Mouse (Mus musculus) stomach, embryonic 14.5 days (tissue): ENCODE data around the gene Rgcc. TPM values are rescaled to one million over a fixed set of nuclear protein-coding genes. Genes with fewer than 3 reads are reported as not detected.

Source experiments
- ATAC-seq: fragments of 200-750 bp; cut with Nextera tagmentation; 2 replicates; pipeline ENCODE4 v1.8.0; 2017; ENCODE audit warnings: low read depth, moderate TSS enrichment; ENCODE audit not compliant: insufficient number of reproducible peaks, insufficient read depth, low FRiP score
- H3K27ac ChIP-seq: fragments of 300-500 bp; sonication (generic); 2 replicates; pipeline ENCODE4 v1.5.1; 2014; ENCODE audit warnings: mild to moderate bottlenecking, low read length, moderate library complexity, mixed read lengths
- H3K27me3 ChIP-seq: fragments of 300-500 bp; sonication (generic); 2 replicates; pipeline ENCODE4 v1.6.1; 2014; ENCODE audit warnings: low read length, control low read depth, mixed read lengths; ENCODE audit not compliant: control insufficient read depth, insufficient read depth
- H3K36me3 ChIP-seq: fragments of 300-500 bp; sonication (generic); 2 replicates; pipeline ENCODE4 v1.6.1; 2014; ENCODE audit warnings: mild to moderate bottlenecking, control low read depth, low read length, moderate library complexity, mixed read lengths; ENCODE audit not compliant: control insufficient read depth, insufficient read depth
- H3K4me1 ChIP-seq: fragments of 300-500 bp; sonication (generic); 2 replicates; pipeline ENCODE4 v1.6.1; 2014; ENCODE audit warnings: low read length, control low read depth, mixed read lengths; ENCODE audit not compliant: control insufficient read depth, insufficient read depth
- H3K4me2 ChIP-seq: fragments of 300-500 bp; sonication (generic); replicated peaks from 2 replicates; pipeline ENCODE4 v1.6.1; 2014; ENCODE audit warnings: low read depth, low read length, control low read depth
- H3K4me3 ChIP-seq: fragments of 300-500 bp; sonication (generic); 2 replicates; pipeline ENCODE4 v1.5.1; 2014; ENCODE audit warnings: low read depth, low read length, control low read depth
- H3K9ac ChIP-seq: fragments of 300-500 bp; sonication (generic); replicated peaks from 2 replicates; pipeline ENCODE4 v1.6.1; 2014; ENCODE audit warnings: low read depth, mild to moderate bottlenecking, control low read depth, low read length, moderate library complexity, mixed read lengths
- H3K9me3 ChIP-seq: fragments of 300-500 bp; sonication (generic); 2 replicates; pipeline ENCODE4 v1.6.1; 2016; ENCODE audit warnings: low read depth, low read length, control low read depth; ENCODE audit not compliant: control insufficient read depth
- WGBS: fragments of 180-500 bp; shearing (Covaris S2); extraction: QIAGEN DNeasy Blood & Tissue Kit; methylation state at CpG from one replicate; pipeline ENCODE4 v1.1.7; 2014; 5-methylcytosine and 5-hydroxymethylcytosine counted together
- polyA plus RNA-seq: library from polyadenylated mRNA; unstranded; fragments of >200 nt; fragmentation: Nextera tagmentation; extraction: Ambion mirVana; gene quantifications from 2 replicates; pipeline ENCODE4 v1.2.1, GENCODE M21; 2014

Rgcc gene
- polyA plus RNA-seq, 1 experiment from 2014 or later: 49.8 TPM

DNA sequence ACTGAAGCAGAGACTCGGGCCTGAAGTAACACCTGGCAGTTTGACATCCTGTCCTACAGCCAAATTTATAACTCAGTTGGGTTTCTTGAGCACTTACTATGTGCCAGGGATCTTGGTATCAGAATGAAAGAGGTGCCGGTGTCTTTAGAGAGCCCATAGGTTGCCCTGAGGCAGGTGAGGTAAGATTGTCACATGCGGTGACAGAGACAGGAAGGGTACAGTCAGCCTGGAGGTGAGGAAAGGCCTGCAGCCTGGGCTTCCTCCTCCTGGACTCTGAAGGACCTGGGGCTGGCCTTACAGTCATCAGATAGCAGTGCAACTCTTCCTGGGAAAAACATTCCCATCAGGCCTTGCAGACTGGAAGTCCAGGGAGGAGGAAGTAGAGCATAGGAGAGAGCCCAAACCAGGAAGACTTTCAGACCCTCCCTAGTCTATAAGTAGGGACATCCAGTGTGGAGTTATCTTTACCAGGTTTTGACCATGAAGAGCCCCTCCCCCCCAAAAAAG lies 29.2 kb downstream of the Rgcc start:
- Histone ChIP-seq H3K36me3 (no peaks in the 10 kb centered on the region), H3K4me2 (no peak overlapping the region), H3K9me3 (no peaks in the 10 kb centered on the region), H3K9ac (no peak overlapping the region), H3K27me3 (no peaks in the 10 kb centered on the region), H3K4me3 (no peak overlapping the region), H3K4me1 (no peaks in the 10 kb centered on the region), H3K27ac (no peak overlapping the region)
- 89% methylated on average over 3 of the region's 3 CpGs for WGBS
- ATAC-seq: no peak

DNA sequence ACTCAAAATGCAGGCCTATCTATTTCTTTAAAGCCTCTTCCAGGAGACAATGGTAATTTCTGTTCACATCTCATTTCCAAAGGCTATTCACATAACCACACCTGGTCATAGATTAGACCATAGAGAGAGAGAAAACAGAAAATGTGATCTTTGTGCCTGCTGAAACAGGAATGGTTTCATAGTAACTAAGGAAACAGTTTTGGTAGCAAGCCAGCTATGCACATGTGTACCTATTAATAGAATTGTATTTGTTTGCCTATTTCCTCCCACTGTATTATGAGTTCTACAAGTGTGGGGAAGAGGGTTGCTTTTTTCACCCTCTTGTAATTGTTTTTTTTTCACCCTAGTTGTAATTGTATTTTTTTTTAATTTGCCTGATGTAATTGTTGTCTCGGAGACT lies 31.9 kb downstream of the Rgcc start:
- no peak overlapping the region for H3K9ac ChIP-seq
- no peak overlapping the region for H3K4me2 ChIP-seq
- no peak overlapping the region for H3K4me3 ChIP-seq
- H3K9me3 ChIP-seq: no peaks in the 10 kb centered on the region
- ATAC-seq: no peak
- H3K36me3 ChIP-seq: no peaks in the 10 kb centered on the region
- no peak overlapping the region for H3K27ac ChIP-seq
- 92% methylated on average over 1 of the region's 1 CpGs for WGBS
- no peaks in the 10 kb centered on the region for H3K4me1 ChIP-seq
- no peaks in the 10 kb centered on the region for H3K27me3 ChIP-seq

DNA sequence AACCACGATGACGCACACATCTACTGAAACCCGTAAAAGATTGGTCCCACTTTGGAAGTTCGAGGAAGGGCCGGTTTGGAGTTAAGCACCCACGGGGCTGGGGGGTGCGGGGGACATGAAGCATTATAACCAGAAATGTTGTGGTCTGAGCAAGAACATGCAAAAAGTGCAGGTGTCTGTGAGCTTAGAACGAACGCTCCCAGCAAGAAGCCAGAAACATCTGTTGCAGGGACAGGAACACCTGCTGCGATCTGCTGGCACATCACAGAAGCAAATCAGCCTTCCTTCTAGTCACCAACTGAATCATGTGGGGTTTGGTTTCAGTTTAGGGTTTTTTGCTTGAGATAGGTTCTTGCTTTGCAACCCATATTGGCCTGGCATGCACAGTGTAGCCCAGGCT lies 33.6 kb downstream of the Rgcc start:
- Histone ChIP-seq H3K27ac (no peak overlapping the region), H3K27me3 (no peaks in the 10 kb centered on the region), H3K4me2 (no peak overlapping the region), H3K9ac (no peak overlapping the region), H3K4me3 (no peak overlapping the region), H3K9me3 (no peaks in the 10 kb centered on the region), H3K4me1 (no peaks in the 10 kb centered on the region), H3K36me3 (no peaks in the 10 kb centered on the region)
- ATAC-seq: no peak
- 90% methylated on average over 10 of the region's 10 CpGs for WGBS

DNA sequence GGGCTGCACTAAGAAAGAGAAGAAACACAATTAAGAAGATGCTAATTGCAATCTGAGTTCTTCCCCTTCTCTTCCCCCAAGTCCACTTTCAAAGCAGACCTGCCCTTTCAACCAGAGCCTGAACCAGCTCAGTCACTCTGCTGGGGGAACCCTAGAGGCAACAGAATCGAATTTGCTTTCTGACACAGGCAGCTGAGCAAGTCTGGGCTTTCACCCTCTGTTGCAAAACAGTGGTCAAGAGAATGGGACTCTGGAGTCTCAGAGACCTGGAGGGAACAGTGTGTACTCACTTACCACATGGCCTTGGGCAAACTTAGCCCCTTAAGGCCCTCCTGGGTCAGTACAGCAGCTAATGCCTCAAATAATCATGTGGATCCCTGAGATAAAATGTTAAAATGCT lies 34.1 kb downstream of the Rgcc start:
- no peak overlapping the region for H3K27ac ChIP-seq
- no peaks in the 10 kb centered on the region for H3K27me3 ChIP-seq
- no peak overlapping the region for H3K9ac ChIP-seq
- H3K36me3 ChIP-seq: no peaks in the 10 kb centered on the region
- WGBS: 56% methylated on average over 1 of the region's 1 CpGs
- H3K9me3 ChIP-seq: no peaks in the 10 kb centered on the region
- no peak for ATAC-seq
- no peak overlapping the region for H3K4me2 ChIP-seq
- H3K4me1 ChIP-seq: no peaks in the 10 kb centered on the region
- no peak overlapping the region for H3K4me3 ChIP-seq

DNA sequence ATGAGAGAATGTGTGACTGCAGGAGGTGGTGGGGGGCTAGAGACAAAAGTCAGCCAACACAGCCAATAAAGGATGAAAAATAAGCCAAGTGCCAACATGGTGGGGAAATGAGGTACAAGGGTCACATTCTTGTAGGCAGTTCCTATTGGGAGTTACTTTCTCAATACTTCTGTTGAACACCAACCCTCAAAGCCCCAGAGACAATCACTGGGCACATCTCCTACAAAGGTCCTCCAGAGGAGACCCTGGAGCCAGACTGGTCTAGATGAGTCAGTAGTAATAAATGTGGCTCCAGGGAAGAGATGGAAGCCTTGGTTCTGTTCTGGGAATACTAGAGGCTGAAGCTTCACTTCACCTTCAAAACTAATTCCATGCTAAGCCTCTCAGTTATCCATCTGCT lies 35.0 kb downstream of the Rgcc start:
- no peak overlapping the region for H3K4me2 ChIP-seq
- H3K36me3 ChIP-seq: no peaks in the 10 kb centered on the region
- no peak overlapping the region for H3K27ac ChIP-seq
- ATAC-seq: no peak
- H3K4me1 ChIP-seq: no peaks in the 10 kb centered on the region
- no peak overlapping the region for H3K4me3 ChIP-seq
- no peak overlapping the region for H3K9ac ChIP-seq
- no peaks in the 10 kb centered on the region for H3K9me3 ChIP-seq
- H3K27me3 ChIP-seq: no peaks in the 10 kb centered on the region

DNA sequence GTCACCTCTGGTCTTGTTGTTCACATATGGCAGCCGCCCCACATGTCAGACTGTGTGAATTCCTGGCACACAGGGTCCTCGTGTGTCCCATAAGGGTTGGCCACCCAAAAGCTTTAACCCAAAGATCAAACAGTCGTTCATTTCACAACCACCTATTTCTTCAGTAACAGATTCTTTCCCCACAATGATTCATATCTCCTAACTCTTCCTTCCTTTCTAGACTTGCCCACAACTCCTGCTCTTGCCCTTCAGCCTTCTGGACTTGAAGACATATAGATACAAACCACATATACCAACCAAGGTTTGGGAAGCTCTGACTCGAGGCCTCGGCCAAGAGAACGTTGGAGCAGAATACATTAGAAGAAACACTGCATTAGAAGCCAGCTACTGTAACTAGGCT lies 35.7 kb downstream of the Rgcc start:
- no peak overlapping the region for H3K9ac ChIP-seq
- no peak overlapping the region for H3K4me3 ChIP-seq
- ATAC-seq: no peak
- H3K27ac ChIP-seq: no peak overlapping the region
- no peaks in the 10 kb centered on the region for H3K36me3 ChIP-seq
- WGBS: 89% methylated on average over 6 of the region's 6 CpGs
- no peaks in the 10 kb centered on the region for H3K27me3 ChIP-seq
- no peaks in the 10 kb centered on the region for H3K4me1 ChIP-seq
- H3K9me3 ChIP-seq: no peaks in the 10 kb centered on the region
- H3K4me2 ChIP-seq: no peak overlapping the region

DNA sequence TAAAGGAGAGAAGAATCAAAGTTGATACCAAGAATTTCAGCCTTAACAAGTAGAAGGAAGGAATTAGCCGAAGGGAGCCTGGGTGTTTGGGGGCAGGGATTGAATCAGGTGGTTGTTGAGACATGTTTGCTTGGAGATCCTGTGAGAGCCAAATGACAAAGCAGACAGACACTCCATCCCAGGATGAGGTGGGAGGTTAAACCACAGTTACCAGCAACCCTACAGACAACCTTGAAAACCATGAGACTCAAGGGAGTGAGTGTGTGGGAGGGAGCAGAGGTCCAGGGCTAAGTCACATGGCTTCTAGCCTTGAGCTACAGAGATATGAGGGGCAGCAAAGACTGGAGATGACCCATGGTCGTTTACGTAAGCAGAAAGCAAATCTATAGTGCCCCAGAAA lies 38.1 kb downstream of the Rgcc start:
- no peak overlapping the region for H3K9ac ChIP-seq
- no peak overlapping the region for H3K4me2 ChIP-seq
- no peak overlapping the region for H3K4me3 ChIP-seq
- H3K27me3 ChIP-seq: no peaks in the 10 kb centered on the region
- H3K4me1 ChIP-seq: no peaks in the 10 kb centered on the region
- H3K27ac ChIP-seq: no peak overlapping the region
- ATAC-seq: no peak
- WGBS: 78% methylated on average over 3 of the region's 3 CpGs
- H3K9me3 ChIP-seq: no peaks in the 10 kb centered on the region
- H3K36me3 ChIP-seq: no peaks in the 10 kb centered on the region

DNA sequence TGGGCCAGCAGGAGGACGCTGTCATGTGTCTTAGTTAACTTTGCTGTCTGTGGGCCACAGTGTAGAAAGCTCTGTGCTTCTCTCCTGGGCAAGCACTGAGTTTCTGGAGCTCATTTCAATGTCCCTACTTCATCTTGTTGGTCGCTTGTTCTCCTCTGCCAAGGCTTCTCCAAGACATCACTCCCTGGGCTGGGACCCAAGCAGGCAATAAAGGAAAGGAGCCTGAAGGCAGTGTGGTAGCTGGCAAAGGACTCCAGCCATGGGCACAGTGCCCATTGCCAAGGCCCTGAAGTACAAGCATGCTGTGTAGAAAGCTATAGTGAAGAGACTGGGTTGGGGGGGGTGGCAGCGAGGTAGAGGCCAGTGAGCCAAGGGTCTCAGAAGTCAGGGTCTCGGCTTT lies 38.8 kb downstream of the Rgcc start:
- H3K9me3 ChIP-seq: no peaks in the 10 kb centered on the region
- WGBS: 86% methylated on average over 4 of the region's 4 CpGs
- H3K9ac ChIP-seq: no peak overlapping the region
- no peak overlapping the region for H3K27ac ChIP-seq
- H3K4me2 ChIP-seq: no peak overlapping the region
- H3K36me3 ChIP-seq: no peaks in the 10 kb centered on the region
- ATAC-seq: no peak
- H3K4me3 ChIP-seq: no peak overlapping the region
- no peaks in the 10 kb centered on the region for H3K4me1 ChIP-seq
- no peaks in the 10 kb centered on the region for H3K27me3 ChIP-seq

DNA sequence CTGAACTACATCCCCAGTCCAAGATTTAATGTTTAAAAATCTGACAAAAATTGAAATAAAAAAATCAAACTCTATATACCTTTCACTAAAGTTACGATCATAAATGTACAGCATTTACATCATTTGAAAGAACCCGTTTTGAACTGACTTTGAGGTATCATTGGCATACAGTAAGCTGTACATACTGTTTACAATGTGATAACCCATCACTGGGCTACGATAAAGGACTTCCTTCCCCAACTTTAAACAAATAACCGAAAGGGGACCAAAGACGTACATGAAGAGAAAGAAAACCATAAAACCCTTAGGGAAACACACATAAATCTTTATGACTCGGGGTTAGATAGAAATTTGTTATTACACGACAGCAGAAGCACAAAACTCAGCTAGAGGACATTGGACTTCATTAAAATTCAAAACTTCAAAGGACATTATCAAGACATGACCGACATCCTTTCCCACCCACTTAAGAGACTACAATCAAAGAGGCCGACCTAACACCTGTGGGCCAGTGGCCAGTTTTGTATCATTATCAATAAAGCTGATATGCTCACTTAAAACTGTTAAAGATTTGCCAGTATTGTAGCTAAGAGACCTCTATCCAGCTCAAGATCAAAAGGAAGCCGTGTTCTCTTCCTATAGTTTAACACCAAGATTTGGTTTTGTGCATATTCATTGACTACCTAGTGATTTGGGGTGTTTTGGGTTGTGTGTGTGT lies 42.2 kb downstream of the Rgcc start:
- Histone ChIP-seq H3K4me3 (no peak overlapping the region), H3K9me3 (no peaks in the 10 kb centered on the region), H3K27ac (no peak overlapping the region), H3K27me3 (no peaks in the 10 kb centered on the region), H3K36me3 (no peaks in the 10 kb centered on the region), H3K4me2 (no peak overlapping the region), H3K9ac (no peak overlapping the region), H3K4me1 (no peaks in the 10 kb centered on the region)
- WGBS: 60% methylated on average over 10 of the region's 10 CpGs
- ATAC-seq: no peak
